Mouse (Mus musculus) forebrain, embryonic 16.5 days (tissue): ENCODE results near the gene Cdhr3. TPM values are rescaled to one million over a fixed set of nuclear protein-coding genes. Genes with fewer than 3 reads are reported as not detected.
A peak's percentile ranks its signal among the peaks of the same experiment; 100 is the strongest.

Experiments used
- ATAC-seq: fragments of 200-750 bp; cut with Nextera tagmentation; 2 replicates; pipeline ENCODE4 v1.8.0; 2017; ENCODE audit warnings: mild to moderate bottlenecking, moderate library complexity
- H3K27ac ChIP-seq: fragments of 300-500 bp; sonication (generic); 2 replicates; pipeline ENCODE4 v1.5.1; 2014; ENCODE audit warnings: low read length, control low read depth
- H3K27me3 ChIP-seq: fragments of 300-500 bp; sonication (generic); replicated peaks from 2 replicates; pipeline ENCODE4 v1.6.1; 2014; ENCODE audit warnings: low read length; ENCODE audit not compliant: control insufficient read depth, insufficient read depth
- H3K36me3 ChIP-seq: fragments of 300-500 bp; sonication (generic); 2 replicates; pipeline ENCODE4 v1.6.1; 2014; ENCODE audit not compliant: control insufficient read depth, insufficient read depth
- H3K4me1 ChIP-seq: fragments of 300-500 bp; sonication (generic); replicated peaks from 2 replicates; pipeline ENCODE4 v1.6.1; 2014; ENCODE audit warnings: low read length; ENCODE audit not compliant: control insufficient read depth, insufficient read depth
- H3K4me2 ChIP-seq: fragments of 300-500 bp; sonication (generic); 2 replicates; pipeline ENCODE4 v1.6.1; 2014; ENCODE audit warnings: mild to moderate bottlenecking, low read length, control low read depth
- H3K4me3 ChIP-seq: fragments of 300-500 bp; sonication (generic); replicated peaks from 2 replicates; pipeline ENCODE4 v1.5.1; 2014; ENCODE audit warnings: mild to moderate bottlenecking, low read length, control low read depth
- H3K9ac ChIP-seq: fragments of 300-500 bp; sonication (generic); replicated peaks from 2 replicates; pipeline ENCODE4 v1.6.1; 2014; ENCODE audit warnings: low read depth, low read length, control low read depth
- H3K9me3 ChIP-seq: fragments of 300-500 bp; sonication (generic); 2 replicates; pipeline ENCODE4 v1.6.1; 2016; ENCODE audit warnings: low read length; ENCODE audit not compliant: control insufficient read depth
- WGBS: fragments of 180-500 bp; shearing (Covaris S2); extraction: QIAGEN DNeasy Blood & Tissue Kit; methylation state at CpG from one replicate; pipeline ENCODE4 v1.1.7; 2014; 5-methylcytosine and 5-hydroxymethylcytosine counted together
- polyA plus RNA-seq: library from polyadenylated mRNA; unstranded; fragments of >200 nt; fragmentation: Nextera tagmentation; extraction: Ambion mirVana; gene quantifications from 2 replicates; pipeline ENCODE4 v1.2.1, GENCODE M21; 2015

The Cdhr3 gene
- 0.21 and 0.48 TPM in 2 replicates for polyA plus RNA-seq

DNA sequence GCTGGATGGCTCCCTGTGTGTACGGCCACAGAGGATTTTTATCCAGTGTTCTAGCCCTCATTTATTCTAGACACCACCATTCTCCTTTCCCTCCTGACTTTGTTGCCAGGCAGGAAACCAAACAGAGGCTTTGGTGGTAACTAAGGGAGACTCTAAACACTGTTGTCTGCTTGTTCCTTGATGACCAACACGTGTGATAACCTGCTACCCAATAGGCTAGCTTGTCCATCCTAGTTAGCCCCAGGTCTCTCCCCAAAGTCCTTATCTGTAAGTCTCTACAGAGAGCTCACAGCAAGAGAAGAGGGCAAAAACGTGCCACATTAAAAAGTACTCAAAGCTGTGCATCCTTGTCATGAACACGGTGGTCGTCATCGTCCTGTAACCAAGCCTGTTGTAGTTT is at the start of gene Cdhr3:
Gene Cdhr3, minus strand, starts transcription at position 101 of the 400 bp plus-strand sequence.
- no peaks in the 10 kb centered on the region for H3K9me3 ChIP-seq
- no peaks in the 10 kb centered on the region for H3K27me3 ChIP-seq
- no peaks in the 10 kb centered on the region for H3K4me1 ChIP-seq
- 83% methylated on average over 6 of the region's 6 CpGs for WGBS
- no peaks in the 10 kb centered on the region for H3K36me3 ChIP-seq
- H3K9ac ChIP-seq: no peak within 1 kb of the TSS
- no peak within 1 kb of the TSS for H3K27ac ChIP-seq
- no peak within 1 kb of the TSS for H3K4me3 ChIP-seq
- no peak within 1 kb of the TSS for H3K4me2 ChIP-seq
- no peak for ATAC-seq

DNA sequence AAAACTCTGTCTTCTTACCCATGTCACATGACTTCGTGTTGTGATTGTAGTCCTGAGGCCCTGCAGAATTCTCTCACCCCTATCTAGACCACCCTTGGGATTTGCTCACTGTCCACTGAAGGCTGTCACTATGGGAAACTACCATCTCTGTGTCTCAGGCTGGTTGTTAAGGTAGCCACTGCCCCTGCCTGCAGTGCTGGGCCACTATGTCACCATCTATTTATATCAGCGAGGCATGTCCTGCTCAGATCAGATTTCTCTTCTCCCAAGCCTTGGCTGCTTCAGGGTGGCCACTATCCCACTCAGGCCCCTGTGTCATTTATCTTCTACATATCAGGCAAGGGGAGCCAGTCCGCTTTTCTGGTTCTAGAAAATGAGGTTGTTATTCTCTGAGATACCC is 46.4 kb upstream of the Cdhr3 start:
- H3K36me3 ChIP-seq: no peaks in the 10 kb centered on the region
- H3K9me3 ChIP-seq: no peaks in the 10 kb centered on the region
- WGBS: 91% methylated on average over 3 of the region's 3 CpGs
- no peaks in the 10 kb centered on the region for H3K4me1 ChIP-seq
- no peaks in the 10 kb centered on the region for H3K27me3 ChIP-seq
- no peak overlapping the region for H3K9ac ChIP-seq
- H3K4me2 ChIP-seq: no peak overlapping the region
- no peak overlapping the region for H3K4me3 ChIP-seq
- ATAC-seq: no peak
- no peak overlapping the region for H3K27ac ChIP-seq

DNA sequence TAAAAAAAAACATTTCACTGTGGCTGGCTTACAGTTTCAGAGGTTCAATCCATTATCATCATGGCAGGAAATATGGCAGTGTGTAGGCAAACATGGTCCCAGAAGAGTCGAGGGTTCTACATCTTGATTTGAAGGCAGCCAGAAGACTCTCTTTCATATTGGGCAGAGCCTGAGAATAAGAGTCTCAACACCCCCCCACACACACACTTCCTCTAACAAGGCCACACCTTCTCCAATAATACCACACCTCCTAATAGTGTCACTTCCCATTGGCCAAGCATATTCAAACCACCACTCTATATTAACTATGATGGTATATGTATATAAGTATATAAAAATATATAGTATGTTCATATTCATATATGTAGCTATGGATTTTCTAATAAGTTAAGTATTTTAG is 45.2 kb upstream of the Cdhr3 start:
- Histone ChIP-seq H3K27me3 (no peaks in the 10 kb centered on the region), H3K4me1 (no peaks in the 10 kb centered on the region), H3K4me3 (no peak overlapping the region), H3K4me2 (no peak overlapping the region), H3K9ac (no peak overlapping the region), H3K27ac (no peak overlapping the region), H3K36me3 (no peaks in the 10 kb centered on the region), H3K9me3 (no peaks in the 10 kb centered on the region)
- no peak for ATAC-seq
- WGBS: 93% methylated on average over 1 of the region's 1 CpGs

DNA sequence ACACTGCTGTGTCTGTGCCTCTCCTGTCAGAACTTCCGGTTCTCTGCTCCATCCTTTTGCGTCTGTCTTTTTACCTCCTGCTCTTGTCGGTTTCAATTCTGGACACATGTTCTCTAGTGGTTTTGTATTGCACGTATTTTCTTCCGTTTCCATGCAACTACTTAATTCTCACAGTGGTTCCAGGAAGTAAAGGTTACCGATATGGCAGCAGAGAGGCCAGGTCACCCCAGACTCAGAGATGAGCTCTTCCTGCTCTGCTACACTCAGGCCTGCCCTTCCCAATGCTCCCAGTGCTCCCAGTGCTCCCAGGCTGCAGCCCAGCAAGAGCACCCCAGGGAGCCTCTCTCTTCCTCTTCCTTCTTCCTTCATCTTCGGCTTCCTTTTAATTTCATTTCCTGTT is 39.1 kb upstream of the Cdhr3 start:
- WGBS: 77% methylated on average over 7 of the region's 7 CpGs
- Histone ChIP-seq H3K9ac (no peak overlapping the region), H3K4me2 (no peak overlapping the region), H3K9me3 (no peaks in the 10 kb centered on the region), H3K27ac (no peak overlapping the region), H3K4me3 (no peak overlapping the region), H3K4me1 (peaks cover 16% of the 10 kb centered on the region), H3K27me3 (no peaks in the 10 kb centered on the region), H3K36me3 (no peaks in the 10 kb centered on the region)
- ATAC-seq: no peak

DNA sequence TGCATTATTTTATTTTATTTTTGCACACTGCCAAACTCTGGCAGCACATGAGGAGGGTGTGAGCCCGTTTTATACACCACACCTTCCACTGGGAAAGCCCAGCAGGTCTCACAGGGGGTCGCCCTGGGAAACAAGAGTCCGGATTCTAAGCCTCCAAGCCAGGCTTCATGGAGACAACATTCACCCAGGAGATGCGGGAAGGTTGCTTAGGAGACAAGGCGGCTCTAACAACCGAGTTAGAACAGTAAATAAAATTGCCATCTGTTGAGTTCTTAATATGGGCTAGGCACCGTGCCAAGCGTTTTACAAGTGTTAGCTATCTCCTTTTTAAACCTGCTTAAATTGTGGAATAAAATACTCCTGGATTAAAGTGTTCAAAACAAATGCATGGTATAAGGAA is 37.7 kb upstream of the Cdhr3 start:
- peak; percentile 60 for ATAC-seq
- Histone ChIP-seq H3K4me1 (peaks cover 16% of the 10 kb centered on the region), H3K36me3 (no peaks in the 10 kb centered on the region), H3K27me3 (no peaks in the 10 kb centered on the region), H3K9ac (no peak overlapping the region), H3K4me2 (no peak overlapping the region; the same call in 1 of the 2 replicates), H3K4me3 (no peak overlapping the region), H3K27ac (peak overlapping the region; percentile 70), H3K9me3 (no peaks in the 10 kb centered on the region)
- WGBS: 30% methylated on average over 8 of the region's 8 CpGs

DNA sequence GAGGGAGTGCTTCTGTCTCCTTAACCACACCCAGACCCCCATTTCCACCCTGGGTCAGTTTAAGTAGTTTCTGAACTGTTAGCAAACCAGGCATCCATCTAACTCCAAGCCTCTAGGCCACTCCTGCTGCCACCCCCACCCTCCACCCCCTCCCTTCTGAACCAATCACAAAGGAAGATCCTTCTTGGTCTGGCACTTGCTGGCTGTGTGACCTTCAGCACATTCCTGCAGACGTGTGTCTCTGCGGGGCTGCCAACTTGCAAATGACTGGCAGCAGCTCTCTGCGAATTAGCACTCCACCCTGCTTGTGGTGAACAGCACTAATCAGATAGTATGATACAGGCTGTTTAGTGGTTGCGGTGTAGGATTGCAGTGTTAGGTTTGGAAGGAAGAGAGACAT is 36.7 kb upstream of the Cdhr3 start:
- H3K4me3 ChIP-seq: no peak overlapping the region
- no peaks in the 10 kb centered on the region for H3K27me3 ChIP-seq
- no peaks in the 10 kb centered on the region for H3K9me3 ChIP-seq
- H3K36me3 ChIP-seq: no peaks in the 10 kb centered on the region
- no peak overlapping the region for H3K4me2 ChIP-seq
- H3K27ac ChIP-seq: no peak overlapping the region
- ATAC-seq: peak; percentile 51; the same call in 1 of the 2 replicates
- peaks cover 16% of the 10 kb centered on the region for H3K4me1 ChIP-seq
- H3K9ac ChIP-seq: no peak overlapping the region
- 17% methylated on average over 4 of the region's 4 CpGs for WGBS

DNA sequence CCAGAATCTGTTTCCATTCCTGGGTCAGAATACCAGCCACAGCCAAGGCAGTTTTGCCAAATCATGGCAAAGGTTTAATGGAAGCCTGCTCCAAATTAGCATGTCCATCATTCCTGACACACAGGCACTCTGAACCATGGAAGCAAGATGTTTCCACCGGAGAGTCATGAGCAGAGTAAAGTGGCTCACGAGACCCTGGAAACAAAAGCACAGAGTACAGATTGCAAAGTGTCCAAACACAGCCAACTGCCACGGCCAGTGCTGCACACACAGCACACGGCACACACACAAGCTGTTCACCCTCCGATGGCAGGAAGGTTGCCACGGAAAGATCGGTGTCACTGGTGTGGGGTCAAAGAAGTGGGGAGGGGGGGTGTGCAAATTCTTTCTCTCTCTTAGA is 36.0 kb upstream of the Cdhr3 start:
- H3K36me3 ChIP-seq: no peaks in the 10 kb centered on the region
- H3K4me1 ChIP-seq: peaks cover 16% of the 10 kb centered on the region
- no peak overlapping the region for H3K27ac ChIP-seq
- WGBS: 23% methylated on average over 7 of the region's 7 CpGs
- no peak overlapping the region for H3K9ac ChIP-seq
- ATAC-seq: 0 out of 2 replicates have a peak, but pooled peaks have one; percentile 23
- H3K9me3 ChIP-seq: no peaks in the 10 kb centered on the region
- no peaks in the 10 kb centered on the region for H3K27me3 ChIP-seq
- H3K4me2 ChIP-seq: no peak overlapping the region
- H3K4me3 ChIP-seq: no peak overlapping the region

DNA sequence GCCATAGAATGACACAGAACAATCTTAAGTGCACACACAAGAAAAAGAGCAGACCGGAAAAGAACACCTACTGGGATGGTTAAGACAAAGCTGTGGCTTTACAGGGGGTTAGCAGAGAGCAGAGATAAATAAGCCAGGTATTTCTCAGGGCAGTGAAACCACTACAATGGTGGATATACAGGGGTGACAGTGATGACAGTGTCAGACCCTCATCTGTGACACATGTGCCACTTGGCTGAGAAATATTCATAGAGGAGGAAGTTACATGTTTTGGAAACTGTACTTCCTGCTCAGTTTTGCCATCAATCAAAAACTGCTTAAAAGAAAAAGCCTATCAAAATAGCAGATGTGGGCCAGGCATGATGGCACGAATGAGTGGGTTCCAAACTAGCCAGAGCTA is 35.4 kb upstream of the Cdhr3 start:
- ATAC-seq: no peak
- H3K4me3 ChIP-seq: no peak overlapping the region
- no peaks in the 10 kb centered on the region for H3K36me3 ChIP-seq
- no peak overlapping the region for H3K9ac ChIP-seq
- no peak overlapping the region for H3K4me2 ChIP-seq
- 81% methylated on average over 2 of the region's 2 CpGs for WGBS
- no peaks in the 10 kb centered on the region for H3K9me3 ChIP-seq
- H3K4me1 ChIP-seq: peaks cover 16% of the 10 kb centered on the region
- H3K27me3 ChIP-seq: no peaks in the 10 kb centered on the region
- no peak overlapping the region for H3K27ac ChIP-seq

DNA sequence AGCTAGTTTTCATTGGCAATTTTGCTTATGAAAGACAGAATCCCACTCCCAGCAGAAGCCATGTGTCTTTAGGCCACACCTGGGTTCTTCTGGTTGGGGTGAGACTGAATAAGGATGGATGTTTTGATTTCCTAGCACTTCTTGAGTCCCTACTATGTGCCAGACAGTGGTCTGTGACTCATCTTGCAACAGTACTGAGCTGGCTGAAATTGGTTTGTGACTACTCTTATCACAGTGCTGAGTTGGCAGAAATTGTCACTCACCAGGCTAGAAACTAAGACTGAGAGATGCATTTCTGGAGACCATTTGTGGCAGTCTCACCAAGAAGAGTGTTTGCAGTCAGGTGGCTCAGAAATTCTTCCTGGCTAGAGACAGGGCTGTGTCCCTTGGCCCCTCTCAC is 33.6 kb upstream of the Cdhr3 start:
- H3K9ac ChIP-seq: no peak overlapping the region
- ATAC-seq: no peak

DNA sequence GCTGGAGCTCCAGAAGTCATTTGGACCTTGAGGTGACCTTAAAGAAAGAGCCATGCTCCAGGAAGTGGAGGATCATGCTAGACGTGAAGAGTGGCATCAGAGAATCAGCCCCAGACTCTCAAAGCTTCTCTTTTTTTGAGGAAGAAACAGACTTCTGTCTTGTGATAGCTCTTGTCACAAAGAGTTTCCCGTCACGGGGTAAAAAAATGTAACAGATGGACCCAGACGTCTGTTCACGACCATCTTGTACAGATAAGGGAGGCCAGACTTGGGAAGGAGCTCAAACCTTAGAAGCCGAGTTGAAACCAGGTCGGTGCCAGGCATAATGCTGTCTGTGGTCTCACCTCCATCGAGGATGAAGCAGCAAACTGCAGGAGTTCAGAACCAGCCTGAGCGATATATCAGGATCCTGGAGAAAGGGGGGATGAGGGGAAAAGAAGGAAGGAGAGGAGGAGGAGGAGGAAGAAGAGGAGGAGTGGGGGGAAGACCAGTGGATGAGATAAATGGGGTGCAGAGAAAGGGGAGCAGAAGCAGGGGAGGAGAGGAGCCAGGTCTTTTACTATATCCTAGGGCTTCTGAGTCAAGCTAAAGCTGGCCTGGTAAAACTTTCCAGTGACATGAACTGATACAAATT is 33.0 kb upstream of the Cdhr3 start:
- Histone ChIP-seq H3K4me2 (no peak overlapping the region), H3K27ac (no peak overlapping the region), H3K4me3 (no peak overlapping the region), H3K4me1 (peaks cover 16% of the 10 kb centered on the region), H3K36me3 (no peaks in the 10 kb centered on the region), H3K9me3 (no peaks in the 10 kb centered on the region), H3K27me3 (no peaks in the 10 kb centered on the region), H3K9ac (no peak overlapping the region)
- no peak for ATAC-seq
- 75% methylated on average over 9 of the region's 9 CpGs for WGBS

More for the DNA sequence above, 33.6 kb upstream of the Cdhr3 start:
- no peak overlapping the region for H3K4me3 ChIP-seq
- peaks cover 16% of the 10 kb centered on the region for H3K4me1 ChIP-seq
- H3K4me2 ChIP-seq: no peak overlapping the region
- H3K27ac ChIP-seq: no peak overlapping the region
- H3K9me3 ChIP-seq: no peaks in the 10 kb centered on the region
- H3K27me3 ChIP-seq: no peaks in the 10 kb centered on the region
- no peaks in the 10 kb centered on the region for H3K36me3 ChIP-seq
